Mouse (Mus musculus) cerebellum, adult 9-10 months (tissue): Measurements from ENCODE around the gene Wdr1.

Source experiments
- DNase-seq: peaks from one replicate; pipeline ENCODE4 v3.0.0; 2022

The Wdr1 gene

DNA sequence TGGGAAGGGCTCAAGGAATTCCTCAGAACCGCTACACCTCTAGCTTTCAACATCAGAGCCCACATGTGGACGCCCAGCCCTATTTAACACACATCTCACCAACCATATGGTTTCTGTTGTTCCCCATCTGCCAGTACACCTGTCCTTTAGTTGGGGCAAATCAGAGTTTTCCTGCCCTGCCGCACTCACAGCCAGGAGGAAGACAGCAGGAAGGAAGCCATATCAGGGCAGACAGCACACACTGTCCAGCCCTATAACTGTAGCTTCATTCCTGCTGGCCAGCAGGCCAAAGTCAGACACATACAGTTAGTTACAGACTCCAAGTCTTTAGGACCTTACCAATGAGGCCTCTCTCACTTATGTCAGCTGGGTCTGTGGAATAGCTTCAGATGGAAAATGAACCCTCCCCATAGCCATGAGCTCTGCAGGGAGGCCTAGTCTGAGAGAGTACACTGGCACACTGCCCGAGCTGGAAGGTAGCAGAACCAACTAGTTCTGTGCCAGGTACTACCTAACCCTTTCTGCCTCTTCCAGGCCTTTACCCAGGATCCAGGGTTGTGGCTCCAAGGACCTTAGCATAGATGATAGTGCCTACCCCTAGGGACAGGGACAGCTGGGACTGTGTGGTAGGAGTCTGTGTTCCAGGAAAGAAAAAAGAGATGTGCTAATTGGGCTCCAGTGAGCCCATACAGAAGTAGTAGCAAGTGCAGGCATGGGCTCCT, 19.4 kb downstream of the Wdr1 start:
- peak; percentile 90 for DNase-seq

DNA sequence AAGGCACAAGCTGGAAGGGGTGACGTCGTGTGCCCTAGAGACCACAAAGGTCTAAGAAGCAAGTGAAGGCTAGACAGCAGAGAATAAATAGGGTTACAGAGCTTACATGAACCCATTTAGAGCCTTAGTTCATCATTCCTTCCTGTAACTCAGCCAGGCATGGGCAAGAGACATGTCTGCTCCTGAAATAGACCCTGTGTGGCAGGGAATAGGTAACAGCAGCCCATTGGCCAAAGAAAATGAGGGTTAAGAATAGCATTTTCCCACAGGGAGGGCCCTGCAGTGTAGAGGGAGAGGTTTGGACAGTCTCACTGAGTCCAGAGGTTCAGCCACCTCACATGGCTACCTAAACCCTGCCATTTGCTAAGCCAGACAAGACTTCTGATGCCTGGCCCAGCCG, 21.3 kb downstream of the Wdr1 start:
- DNase-seq = no peak

DNA sequence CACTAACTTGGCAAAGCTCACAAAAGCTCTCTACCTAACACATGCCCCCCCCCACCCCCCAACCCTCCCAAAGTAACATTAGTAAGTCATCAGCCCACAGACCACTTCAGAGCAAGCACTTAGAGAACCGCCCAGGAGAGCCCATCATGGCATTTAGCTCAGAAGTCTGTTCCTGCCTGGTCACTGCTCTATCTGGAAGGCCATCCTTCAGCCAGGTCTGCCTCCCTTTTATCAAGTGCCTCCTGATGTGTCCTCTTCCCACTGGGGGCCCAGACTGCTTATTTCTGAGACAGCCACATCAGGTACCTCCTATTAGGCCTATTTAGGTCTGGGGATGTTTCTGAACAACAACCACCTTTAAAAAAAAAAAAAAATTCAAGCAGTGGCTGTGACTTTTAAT, 22.1 kb downstream of the Wdr1 start:
- DNase-seq = no peak

DNA sequence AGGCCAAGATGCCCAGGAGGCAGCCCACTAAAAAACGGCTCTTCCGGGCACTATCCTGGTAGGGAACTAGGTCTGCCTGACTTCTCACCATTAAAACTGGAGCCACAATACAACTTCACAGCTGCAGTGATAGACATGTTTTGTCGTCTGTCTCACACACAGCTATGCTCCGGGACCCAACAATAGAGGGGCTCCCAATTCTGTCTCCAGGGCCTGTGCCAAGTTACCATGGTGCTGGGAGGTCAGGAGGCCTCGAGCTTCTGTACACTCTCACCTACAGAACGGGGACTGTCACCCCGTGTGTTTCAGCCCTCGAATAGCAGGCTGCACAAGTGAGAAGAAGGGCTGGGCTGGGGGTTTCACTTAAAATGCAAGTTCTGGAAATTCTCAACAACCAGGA, 24.5 kb downstream of the Wdr1 start:
- DNase-seq = no peak

DNA sequence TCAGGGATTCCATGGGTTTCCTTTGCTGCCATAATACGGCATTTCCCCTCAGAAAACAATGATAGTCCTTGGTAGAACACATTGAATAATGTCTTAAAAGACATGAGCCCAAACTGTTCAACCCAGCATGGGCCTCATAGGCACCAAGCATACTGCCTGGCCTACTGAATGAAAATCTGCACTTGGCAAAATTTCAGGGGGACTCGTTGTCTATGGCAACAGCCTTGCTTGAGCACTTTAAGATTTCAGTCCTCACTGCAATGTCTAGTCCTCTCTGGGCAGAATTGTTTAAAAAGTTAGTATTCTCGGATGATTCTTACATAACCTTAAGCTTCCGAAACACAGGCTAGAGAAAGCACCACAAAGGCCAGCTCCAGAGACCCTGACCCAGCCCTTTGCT, 25.2 kb downstream of the Wdr1 start:
- DNase-seq = peak; percentile 17

DNA sequence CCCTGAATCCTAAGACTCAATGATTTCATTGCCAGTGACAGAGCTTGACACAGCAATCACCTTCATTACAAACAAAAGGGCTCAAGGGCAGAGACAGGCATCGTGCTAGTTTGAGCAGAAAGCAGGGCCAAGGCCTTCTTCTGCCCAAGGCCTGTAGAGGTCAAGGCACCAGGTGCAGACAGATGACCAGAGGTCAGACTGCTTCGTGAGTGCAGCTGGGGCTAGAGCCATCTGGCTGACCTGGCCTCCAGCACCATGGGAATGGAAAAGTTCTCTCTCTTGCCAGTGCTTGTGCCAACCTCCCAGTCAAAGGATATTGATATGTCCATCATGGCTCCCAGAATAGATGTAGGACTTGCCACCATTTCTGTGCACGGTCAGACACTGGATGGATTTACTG, 26.2 kb downstream of the Wdr1 start:
- peak; percentile 6 for DNase-seq

DNA sequence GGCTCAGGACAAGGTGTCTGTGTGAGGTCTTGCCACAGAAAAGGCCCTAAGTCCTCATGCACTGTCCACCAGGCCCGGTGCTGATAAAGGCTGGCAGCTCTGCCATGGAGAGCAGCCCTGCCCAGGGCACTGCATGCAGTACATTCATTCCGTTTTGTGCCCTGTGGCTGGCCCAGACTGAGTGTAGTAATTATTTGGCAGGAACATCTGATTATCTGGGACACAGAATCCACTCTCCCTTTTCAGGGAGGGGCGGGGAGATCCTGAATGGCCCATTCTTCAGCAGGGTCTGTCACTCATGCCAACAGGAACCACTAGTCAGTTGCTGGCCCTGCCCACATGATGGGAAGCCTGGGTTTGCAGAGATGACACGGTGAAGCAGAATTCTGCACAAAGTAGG, 30.9 kb downstream of the Wdr1 start:
- peak; percentile 94 for DNase-seq

DNA sequence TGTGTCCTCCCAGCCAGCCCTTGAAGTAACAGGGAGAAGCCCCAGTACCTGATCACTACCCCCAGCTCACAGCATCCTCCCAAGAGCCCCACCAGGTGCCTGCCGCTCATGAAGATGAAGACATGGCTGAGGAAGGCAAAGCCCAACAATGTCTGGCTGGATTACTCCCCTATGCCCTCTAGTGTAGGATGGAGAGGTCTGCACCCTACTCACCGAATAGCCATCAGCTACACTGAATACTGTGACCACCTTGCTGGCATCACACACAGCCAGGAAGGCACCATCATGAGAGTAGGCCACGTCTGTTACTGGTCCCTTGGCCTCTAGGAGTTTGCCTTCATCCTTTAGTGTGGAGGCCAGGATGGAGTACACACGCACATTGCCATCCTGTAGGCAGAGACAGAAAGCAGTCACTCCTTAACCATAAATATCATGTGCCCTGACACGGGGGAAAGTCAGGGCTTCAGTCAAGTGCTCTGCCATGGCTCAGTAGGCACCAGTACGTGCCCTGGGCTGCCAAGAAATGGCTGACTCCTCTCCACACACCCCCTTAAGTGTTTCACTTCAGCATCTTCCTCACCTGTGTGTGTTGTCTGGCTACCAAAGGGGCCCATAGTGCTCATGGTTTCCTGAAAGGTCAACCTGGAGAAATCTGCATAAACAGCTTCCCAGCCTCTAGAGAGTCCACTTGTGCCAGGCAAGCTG, 33.1 kb downstream of the Wdr1 start:
- peak; percentile 36 for DNase-seq

DNA sequence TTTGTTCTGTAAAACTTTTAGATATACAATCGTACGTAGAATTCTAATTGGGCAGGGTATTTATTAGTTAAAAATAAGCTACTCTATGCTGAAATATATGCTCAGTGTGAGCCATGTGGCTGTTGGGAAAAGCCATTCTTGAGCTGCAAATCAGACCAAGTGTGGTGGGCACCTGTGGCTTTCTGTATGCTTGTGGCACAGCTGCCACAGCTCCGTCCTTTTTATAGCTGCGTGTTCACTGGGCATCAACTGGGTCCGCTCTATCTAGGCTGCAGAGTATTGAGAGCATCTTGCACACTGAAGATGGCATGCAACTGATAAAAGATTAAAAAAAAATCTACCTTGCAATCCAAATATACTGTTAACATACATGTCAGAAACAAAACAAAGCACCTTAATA, 40.0 kb downstream of the Wdr1 start:
- no peak for DNase-seq

DNA sequence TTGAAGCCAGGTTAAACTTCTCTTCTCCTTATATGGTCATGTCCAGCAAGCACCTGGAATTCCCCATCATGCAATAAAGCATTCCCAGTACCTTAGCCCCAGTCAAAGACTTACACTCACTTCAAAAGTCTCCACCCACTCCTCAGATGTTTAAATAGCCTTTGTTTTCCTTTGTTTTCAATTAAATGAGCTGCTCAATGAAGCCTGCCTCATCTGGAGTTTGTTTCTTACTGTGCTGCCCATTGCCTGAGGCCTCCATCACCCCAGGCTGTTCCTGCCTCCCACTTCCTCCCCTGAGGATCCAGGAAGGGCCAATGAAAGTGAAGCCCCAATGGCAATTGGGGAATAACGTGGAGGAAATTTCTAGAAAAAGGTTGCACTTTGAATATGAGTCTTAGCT, 42.2 kb downstream of the Wdr1 start:
- no peak for DNase-seq

DNA sequence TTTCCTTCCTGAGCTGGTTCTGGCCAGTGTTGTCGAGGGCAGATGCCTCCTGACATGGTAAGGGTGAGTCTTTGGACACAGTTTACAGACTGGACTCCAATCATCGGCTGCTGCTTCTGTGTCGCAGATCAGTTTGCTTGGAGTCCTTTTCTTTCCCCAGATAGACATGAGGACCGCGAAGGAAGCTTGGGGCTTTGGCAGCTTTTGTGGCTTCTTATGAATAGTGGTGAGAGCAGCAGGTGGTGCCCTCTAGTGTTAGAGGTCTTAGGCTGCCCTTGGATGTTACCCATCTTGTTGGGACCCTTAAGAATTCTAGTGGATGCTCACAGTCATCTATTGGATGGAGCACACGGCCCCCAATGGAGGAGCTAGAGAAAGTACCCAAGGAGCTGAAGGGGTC, 46.8 kb downstream of the Wdr1 start:
- DNase-seq = no peak

DNA sequence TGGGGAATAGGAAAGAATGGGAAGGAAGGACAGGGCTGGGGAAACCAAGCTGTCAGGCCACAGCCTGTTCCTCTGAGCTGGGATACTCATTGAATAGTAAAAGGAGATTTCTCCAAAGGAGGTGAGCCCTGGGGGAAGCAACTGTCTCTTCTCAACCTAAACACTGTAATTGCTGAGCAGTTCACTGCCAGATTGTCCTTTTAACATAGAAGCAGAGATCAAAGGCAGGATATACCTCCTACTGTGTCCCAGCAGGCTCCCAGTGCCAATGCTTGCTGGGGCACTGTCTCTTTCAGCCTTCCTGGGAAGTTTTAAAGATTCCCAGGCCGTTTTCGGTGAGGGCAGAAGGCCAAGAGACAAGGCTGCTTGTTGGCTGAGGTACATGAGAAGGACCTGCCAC, 50.0 kb downstream of the Wdr1 start:
- DNase-seq = no peak

DNA sequence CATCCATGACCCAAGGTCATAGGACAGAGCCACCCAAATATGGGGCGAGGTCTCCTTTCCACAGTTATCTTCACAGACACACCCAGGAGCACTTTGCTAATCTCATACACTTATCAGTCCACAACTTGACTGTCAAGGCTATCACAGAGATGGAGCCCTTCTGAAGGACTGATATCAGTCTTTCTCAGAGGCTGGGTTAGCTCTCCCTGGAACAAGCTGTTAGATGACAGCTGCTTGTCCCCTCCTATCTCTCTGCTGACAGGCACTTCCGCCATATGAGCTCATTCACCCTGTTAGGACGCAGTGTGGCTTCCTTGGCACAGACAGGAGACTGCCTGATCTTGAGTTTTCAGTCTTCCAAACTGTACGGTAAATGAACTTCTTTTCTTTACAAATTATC, 53.5 kb downstream of the Wdr1 start:
- DNase-seq = no peak

DNA sequence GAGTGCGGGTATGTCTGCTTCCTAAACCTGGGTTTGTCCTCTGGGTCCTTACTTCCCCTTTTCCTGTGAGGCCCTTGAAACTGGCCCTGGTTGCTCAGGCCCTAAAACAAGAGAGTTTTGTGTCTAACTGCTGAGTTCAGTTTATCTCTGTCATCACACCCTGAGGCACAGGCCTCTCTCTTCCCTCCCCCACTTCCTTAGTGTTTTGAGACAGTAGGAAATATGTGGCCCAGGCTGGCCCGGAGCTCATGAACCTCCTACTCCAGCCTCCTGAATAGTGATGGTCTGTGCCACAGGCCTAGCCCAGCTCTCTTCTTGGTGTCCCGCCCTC, 57.6 kb downstream of the Wdr1 start:
- DNase-seq = no peak

DNA sequence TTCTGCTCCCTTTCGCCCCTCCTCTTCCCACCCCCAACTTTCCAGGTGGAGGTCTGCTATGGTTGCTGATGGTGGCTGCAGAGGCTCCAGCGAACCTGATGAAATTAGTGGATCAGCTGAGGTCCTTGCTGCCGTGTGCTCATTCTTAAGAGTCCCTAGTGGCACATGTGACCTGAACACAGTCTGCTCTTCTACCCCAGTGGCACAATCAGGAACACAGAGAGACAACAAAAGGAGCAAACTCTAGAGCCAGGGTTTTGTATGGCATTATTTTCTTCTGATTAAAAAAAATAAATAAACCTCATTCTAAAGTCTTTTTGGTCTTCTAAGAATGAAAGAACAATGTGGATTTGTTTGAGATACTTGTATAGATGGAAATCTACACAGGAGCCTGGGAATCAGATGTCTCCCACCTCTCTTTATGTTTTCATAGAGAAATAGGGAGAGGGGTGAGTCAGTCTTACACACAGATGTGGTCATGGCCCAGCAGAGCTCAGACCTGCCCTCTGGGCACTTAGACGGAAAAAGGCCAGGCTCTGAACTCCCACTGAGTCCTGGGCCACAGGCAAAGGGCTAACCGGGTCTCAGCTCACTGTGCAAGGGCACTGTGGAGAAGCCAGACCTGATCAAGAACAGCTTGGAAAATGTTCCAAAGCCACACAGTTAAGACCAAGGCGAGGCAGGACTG, 58.1 kb downstream of the Wdr1 start:
- DNase-seq = no peak

DNA sequence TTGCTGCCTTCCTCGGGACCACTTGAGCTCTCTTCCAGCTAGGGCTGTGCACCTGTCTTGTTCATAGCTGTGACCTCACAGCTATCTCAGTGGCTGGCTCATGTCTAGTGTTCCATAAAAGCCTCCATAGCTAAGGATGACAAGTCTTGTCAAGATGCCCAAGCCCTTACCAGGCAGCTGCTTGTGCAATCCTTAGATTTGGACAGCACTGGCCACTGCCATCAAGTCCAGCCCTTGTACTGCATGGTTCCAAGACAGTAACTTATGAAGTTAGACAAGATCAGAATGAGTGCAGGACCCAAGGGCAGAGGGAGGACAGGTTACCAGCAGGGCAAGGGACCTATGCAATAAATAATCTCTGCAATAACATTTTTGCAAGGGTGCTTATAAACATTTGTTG, 58.9 kb downstream of the Wdr1 start:
- no peak for DNase-seq

DNA sequence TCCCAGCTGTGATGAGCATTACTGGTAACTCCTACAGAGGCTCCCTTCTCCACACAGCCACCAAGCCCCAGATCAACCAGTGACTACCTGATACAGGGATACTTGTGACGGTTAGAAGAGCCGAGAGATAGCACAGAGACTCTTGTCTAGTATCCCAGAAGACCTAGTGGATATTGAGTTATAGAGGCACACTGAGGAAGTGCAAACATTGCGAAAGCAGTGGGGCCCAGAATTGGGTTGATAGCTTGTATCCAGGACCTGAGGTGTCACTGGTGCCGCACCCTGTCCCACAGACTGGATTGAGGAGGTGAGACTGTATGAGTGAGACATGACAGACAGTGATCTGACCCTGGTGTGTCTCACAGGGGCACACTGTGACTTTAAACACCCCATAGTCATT, 60.0 kb downstream of the Wdr1 start, which contains the start of gene Slc2a9:
TSS of gene Slc2a9 (minus strand) at position 152 of the 400 bp plus-strand sequence.
- no peak for DNase-seq

DNA sequence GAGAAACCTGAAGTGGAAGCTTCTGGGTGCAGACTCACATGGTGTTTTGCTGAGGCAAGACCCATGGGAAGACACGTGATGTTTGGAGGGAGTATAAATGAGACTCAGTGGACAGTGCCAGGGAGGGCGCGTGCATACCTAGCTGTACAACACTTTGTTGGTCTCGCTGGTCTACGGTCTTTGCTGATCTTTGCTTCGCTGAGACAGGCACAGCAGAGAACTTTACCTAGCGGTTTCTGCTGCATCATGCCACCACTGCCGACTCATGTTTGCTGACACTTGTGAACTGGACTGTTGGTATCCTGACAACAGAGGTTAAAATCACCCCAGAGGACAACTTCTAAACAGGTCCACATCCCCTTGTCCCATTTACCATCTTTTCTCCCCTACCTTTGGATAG, 63.0 kb downstream of the Wdr1 start:
- DNase-seq = no peak

DNA sequence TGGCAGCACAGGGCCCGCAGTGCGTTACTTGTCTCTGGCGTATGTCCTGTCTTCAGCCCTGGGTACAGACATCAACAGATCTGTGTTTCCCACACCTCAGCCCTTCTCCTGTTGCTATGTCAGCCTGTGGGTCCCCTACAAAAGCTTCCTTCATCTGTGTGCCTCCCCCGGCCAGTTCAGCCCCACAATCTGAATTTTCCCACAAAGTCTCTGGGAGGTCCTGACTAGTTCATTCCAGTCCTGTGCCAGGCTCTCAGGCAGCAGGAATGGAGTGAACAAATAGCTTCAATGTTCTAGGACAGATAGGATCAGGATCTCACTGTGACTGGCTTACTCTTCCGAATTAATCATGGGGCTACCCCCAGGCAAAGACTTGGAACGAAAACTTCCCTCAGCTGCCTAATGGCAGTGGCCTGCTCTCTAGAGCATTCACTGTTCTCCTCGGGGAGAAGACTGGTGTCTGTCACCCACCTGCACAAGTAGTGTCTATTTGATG, 63.7 kb downstream of the Wdr1 start:
- no peak for DNase-seq

DNA sequence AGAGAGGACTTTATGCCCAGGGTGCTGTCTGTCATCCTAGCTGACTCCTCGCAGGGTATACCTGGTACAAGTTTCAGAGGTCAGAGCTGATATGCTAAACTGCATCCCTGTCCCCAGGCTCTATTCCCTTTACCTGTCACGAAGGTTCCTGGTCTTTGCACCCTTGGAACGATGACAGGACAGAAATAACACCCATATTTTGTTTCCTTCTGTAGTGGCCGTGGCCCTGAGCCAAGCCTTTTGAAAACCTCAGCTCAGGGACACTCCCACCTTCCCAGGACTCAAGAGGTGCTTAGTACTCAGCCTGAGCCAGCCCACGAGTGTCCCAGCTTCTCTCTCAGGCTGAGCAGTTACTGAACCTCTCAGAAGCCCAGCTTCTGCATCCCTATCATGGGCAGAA, 64.5 kb downstream of the Wdr1 start:
- no peak for DNase-seq

DNA sequence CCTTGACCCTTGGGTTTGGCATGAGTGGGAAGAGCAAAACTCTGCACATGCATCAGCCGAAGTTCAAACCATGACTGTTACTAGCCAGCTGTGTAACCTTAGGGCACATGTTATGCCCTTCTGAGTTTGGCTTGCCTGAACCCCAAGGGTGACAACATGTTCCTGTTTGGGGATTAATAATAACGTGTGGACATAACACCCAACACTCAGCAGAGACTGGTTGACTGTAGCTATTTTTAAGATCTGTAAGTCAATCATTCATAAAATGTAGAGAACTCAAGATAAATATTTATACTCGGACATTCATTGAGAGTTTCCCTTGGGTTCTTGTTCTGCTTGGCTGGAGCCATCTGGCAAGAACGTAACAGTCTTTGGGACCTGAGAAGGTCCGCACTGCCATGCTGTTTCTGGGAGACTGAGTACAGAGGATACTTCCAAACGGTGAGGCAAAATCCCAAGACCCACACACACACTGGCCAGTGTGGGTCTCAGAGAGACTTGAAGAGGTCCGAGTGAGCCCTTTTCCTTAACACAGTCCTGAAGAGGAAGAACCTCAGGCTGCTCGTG, 66.4 kb downstream of the Wdr1 start:
- DNase-seq = no peak

DNA sequence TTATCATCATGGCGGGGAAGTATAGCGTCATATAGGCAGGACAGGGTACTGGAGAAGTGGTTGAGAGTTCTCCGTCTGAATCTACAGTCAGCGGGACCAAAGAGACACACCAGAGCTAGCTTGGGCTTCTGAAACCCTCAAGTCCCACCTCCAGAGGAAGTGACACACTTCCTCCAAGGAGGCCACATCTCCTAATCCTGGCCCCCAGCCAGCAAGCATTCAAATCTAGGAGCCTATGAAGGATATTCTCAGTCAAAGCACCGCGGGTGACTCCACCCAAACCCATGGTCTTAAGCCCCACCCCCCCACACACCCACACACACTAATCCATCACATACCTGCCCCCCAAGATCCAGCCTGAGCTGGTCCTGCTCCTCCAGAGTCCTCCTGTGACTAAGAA, 69.1 kb downstream of the Wdr1 start:
- no peak for DNase-seq

DNA sequence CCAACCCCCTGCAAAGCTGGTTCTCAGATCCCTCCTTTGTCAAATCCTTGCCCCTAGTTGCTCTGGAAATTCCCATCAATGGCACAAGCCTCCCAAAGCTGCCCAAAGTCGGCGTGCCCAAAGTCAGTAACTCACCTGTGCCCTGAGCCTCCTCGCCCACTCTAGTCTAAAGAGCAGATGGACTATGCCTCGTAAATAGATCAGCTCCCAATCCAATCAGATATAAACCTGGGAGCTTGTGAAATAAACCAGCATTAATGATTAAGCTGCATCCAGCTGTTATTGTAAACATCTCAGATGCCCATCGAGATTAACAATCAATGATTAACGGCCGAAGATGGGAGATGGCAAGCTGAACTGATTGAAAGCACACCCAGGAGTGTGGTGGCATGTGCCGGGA, 71.3 kb downstream of the Wdr1 start:
- no peak for DNase-seq

DNA sequence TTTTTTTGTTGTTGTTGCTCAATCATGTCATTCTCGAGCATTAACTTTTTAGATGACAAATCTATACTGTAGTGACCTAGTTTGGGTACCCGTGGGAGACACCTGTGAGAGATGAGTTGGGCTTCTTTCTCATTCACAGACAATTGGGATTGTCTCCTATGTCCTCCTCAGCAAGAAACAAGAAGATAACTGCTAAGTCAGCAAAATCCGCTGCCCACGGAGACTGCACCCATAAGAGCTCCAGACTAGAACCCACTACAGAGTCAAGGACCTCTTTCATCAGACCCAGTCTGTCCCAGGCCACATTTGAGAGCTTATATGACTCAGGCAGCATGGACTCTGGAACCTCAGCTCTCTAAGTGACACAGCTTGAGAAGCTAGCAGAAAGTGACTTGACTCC, 73.3 kb downstream of the Wdr1 start:
- DNase-seq = no peak
